ENCODE assay signal across 8 mouse cellular contexts in the genomic region with DNA sequence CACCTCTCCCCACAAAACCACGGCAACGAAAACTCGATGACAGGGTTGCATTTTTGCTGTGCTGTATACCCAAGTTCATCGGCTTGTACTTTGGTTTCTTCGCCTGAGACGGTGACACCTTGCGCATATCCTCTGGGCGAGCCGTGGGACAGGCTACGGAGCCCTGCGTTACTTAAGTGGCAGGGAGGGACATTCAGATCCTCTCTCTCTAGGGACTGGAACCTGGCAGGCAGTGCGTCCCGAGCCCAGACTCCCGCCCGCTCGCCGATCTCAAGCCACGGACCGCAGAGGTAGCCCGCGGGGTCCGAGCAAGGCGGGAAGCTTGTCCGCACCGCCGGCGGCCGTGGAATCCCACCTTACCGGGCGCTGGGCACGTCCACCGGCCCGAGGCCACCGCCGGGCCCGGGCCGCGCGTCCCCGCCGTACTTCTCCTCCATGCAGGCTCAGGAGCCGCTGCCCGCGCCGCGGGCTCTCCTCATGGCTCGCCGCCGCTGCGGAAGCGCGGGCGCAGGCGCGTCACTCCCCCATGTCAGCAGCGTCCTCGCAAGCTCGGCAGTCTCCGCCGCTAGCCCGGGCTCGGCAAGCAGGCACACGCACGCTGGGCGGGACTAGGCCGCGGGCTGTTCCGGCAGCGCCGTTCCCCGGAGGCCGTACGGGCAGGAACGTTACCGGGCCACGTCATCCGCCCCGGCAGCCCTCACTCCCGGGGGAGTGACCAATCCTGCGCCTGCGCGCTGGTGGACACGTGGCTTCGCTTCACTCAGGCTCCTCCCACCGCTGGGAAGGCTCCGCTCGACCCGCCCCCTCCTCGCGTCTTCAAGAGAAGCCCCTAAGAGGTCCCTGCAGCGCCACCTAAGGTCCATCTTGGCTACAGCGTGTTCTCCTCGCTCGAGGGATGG. TPM values are rescaled to one million over a fixed set of nuclear protein-coding genes. Genes with fewer than 3 reads are reported as not detected.
DNase-seq lines count a peak whose midpoint lies in the region; ATAC-seq lines count a peak whose summit lies in the region.

A gene (minus strand): TSS at position 687 of the 899 bp plus-strand sequence.

- peak within 1 kb of the TSS; percentile 93 for H3K27ac ChIP-seq in hindbrain, embryonic 12.5 days

- H3K9ac ChIP-seq in hindbrain, embryonic 12.5 days = peak within 1 kb of the TSS; percentile 93

- 0 out of 2 replicates have a peak, but pooled peaks cover 3% of the 10 kb centered on the region for H3K36me3 ChIP-seq in hindbrain, embryonic 12.5 days

- peak within 1 kb of the TSS; percentile 97 for H3K4me3 ChIP-seq in hindbrain, embryonic 12.5 days

- H3K27me3 ChIP-seq in hindbrain, embryonic 12.5 days = no peaks in the 10 kb centered on the region

- WGBS in hindbrain, embryonic 12.5 days = under 1% methylated on average over 92 of the region's 94 CpGs

- H3K4me1 ChIP-seq in hindbrain, embryonic 12.5 days = peaks cover 15% of the 10 kb centered on the region

- peak within 1 kb of the TSS; percentile 80 for H3K4me2 ChIP-seq in hindbrain, embryonic 12.5 days (replicated peaks)

- peak; percentile 98 for ATAC-seq in hindbrain, embryonic 12.5 days (ENCODE audit: low FRiP score)

- H3K9me3 ChIP-seq in hindbrain, embryonic 12.5 days (replicated peaks) = no peaks in the 10 kb centered on the region

- peak; percentile 99 for DNase-seq in NIH3T3 (ENCODE audit: low read depth)
- peak; percentile 100 for DNase-seq in cerebellum, postnatal 10 days
- DNase-seq in frontal cortex, postnatal 10 days (ENCODE audit: low spot score in 2 of 2) = peak; percentile 98 to 99
- peak; percentile 98 to 99 for DNase-seq in layer of hippocampus, postnatal 14 days (ENCODE audit: low spot score in 2 of 2)
- peak; percentile 99 for DNase-seq in lung, postnatal 14 days
- DNase-seq in retina, adult 2 months (ENCODE audit: low read depth, low spot score) = peak; percentile 98
- peak; percentile 99 to 100 for DNase-seq in thymus, postnatal 36 days

RNA-seq across cellular contexts. Expression of the gene that starts here (rescaled TPM):
- 43.5 and 51.2 TPM in 2 replicates for polyA plus RNA-seq in hindbrain, embryonic 12.5 days (2016; fragmentation: Nextera tagmentation; extraction: Ambion mirVana)
- 10 to 100 TPM; 35.3 to 37.4 TPM for total RNA-seq in layer of hippocampus, postnatal 14 days (2021)

Comparison
In these comparisons a context has a peak if more than half of its experiments do, and no peak if none do; other contexts are left out.
1. Peak in every context shown above with its lines: DNase-seq, ATAC-seq, H3K4me3 ChIP-seq and H3K27ac ChIP-seq.